Mouse (Mus musculus): ENCODE results near the gene Cobl. TPM values are rescaled to one million over a fixed set of nuclear protein-coding genes. Genes with fewer than 3 reads are reported as not detected.

Cobl gene
- polyA plus RNA-seq, 1 experiment, result 1.2 TPM

DNA sequence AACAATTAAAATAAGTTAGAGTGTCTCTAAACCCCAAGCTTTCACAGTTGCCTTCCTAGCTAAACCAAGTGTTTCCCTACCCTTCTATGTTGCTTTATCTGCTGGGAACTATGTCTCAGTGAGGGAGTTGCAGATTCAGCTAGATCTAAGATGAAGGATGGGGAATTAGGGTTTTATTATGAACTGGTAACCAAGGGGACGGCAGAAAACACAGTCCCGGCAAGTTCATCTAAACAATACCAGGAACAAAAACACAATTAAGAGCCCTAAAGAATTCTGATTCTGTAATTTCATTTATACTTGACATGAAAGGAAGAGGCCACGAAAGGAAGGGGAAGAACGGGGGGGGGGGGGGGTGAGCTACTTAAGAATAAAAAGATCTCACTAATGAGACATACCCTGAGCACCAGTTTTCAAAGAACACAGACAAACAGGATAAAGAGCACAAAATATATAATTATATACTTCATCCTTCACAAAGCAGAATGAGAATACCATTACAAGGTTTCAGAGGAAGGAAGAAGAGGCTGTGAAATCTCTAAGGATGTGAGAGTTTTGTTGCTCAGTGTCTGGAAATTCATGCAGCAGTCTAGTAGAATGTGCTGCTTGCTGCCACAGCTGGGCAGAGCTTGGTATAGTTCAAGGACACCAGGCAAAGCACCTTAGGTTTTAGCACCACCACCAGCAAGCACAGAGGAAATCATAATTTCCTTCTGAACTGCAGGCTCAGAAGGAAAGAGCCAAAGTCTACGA, 97.2 kb downstream of the Cobl start:
- Histone ChIP-seq H3K4me1 (ENCODE audit: control insufficient read depth, insufficient read depth, low read length) (no peaks in the 10 kb centered on the region), H3K27me3 (ENCODE audit: control insufficient read depth, insufficient read depth, low read length) (no peaks in the 10 kb centered on the region), H3K27ac (ENCODE audit: control insufficient read depth, insufficient read depth, low read depth, low read length) (no peak overlapping the region), H3K4me3 (ENCODE audit: control insufficient read depth, low read depth, low read length) (no peak overlapping the region), H3K36me3 (ENCODE audit: control insufficient read depth, insufficient read depth, low read length) (no peaks in the 10 kb centered on the region)
- TF ChIP-seq CTCF (IDR thresholded peaks at IDR 0.05; ENCODE audit: control insufficient read depth, insufficient read depth, insufficient replicate concordance, low read depth, low read length) (no peak), POLR2A (IDR thresholded peaks at IDR 0.05; ENCODE audit: control insufficient read depth, low read depth, low read length) (no peak)

GRCm38 (mm10) chr11:12359336-12360000, 105.3 kb downstream of the Cobl start:
- Histone ChIP-seq H3K36me3 (ENCODE audit: control insufficient read depth, insufficient read depth, low read length) (no peaks in the 10 kb centered on the region), H3K4me1 (ENCODE audit: control insufficient read depth, insufficient read depth, low read length) (no peaks in the 10 kb centered on the region), H3K27ac (ENCODE audit: control insufficient read depth, insufficient read depth, low read depth, low read length) (no peak overlapping the region), H3K4me3 (ENCODE audit: control insufficient read depth, low read depth, low read length) (no peak overlapping the region), H3K27me3 (ENCODE audit: control insufficient read depth, insufficient read depth, low read length) (no peaks in the 10 kb centered on the region)
- no peak for TF ChIP-seq POLR2A (IDR thresholded peaks at IDR 0.05; ENCODE audit: control insufficient read depth, low read depth, low read length)
- TF ChIP-seq CTCF (IDR thresholded peaks at IDR 0.05; ENCODE audit: control insufficient read depth, insufficient read depth, insufficient replicate concordance, low read depth, low read length), result peak; percentile 38; the same call in 1 of the 2 replicates

DNA sequence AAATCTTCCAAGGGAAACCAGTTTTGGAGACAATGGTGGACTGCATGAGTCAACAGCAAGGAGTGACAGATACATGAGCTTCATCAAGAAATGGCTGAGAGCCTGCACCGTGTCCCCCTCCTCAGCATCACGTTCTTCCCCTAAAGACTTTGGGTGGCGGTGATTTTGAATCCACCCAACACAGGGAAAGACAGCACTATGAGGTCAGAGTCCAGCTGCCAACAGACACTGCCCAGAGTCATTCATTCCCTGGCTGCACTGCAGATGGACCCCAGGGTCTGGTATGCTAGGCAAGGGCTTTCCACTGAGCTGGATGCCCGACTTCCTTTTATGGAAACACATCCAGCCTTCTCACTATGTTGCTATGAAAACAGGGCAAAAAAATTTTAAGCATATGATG, 106.2 kb downstream of the Cobl start:
- no peak overlapping the region for H3K27ac ChIP-seq (ENCODE audit: control insufficient read depth, insufficient read depth, low read depth, low read length)

DNA sequence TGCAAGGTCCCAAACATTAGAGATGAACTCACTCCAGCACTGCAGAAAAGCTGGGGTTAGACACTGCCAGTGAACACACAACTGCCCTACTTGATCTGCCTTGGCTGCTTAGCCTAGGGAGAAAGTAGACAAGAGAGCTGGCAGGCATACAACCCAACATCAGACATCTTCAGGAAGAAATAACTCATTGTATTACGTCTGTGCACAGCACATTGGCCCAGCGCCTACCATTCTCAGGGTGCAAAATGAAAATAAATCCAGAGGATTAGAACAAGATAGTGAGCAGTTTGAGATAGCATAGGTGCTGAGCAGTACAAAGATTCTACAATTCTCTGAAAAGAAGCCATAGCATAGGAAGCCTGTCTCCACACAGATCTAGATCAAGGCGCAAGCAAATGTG, 109.1 kb downstream of the Cobl start:
- TF ChIP-seq CTCF (IDR thresholded peaks at IDR 0.05; ENCODE audit: control insufficient read depth, insufficient read depth, insufficient replicate concordance, low read depth, low read length) (no peak), POLR2A (IDR thresholded peaks at IDR 0.05; ENCODE audit: control insufficient read depth, low read depth, low read length) (no peak)
- no peaks in the 10 kb centered on the region for H3K27me3 ChIP-seq (ENCODE audit: control insufficient read depth, insufficient read depth, low read length)
- no peaks in the 10 kb centered on the region for H3K4me1 ChIP-seq (ENCODE audit: control insufficient read depth, insufficient read depth, low read length)
- H3K36me3 ChIP-seq (ENCODE audit: control insufficient read depth, insufficient read depth, low read length), result no peaks in the 10 kb centered on the region
- H3K4me3 ChIP-seq (ENCODE audit: control insufficient read depth, low read depth, low read length), result no peak overlapping the region
- H3K27ac ChIP-seq (ENCODE audit: control insufficient read depth, insufficient read depth, low read depth, low read length), result no peak overlapping the region

More for the DNA sequence above, 106.2 kb downstream of the Cobl start:
- Histone ChIP-seq H3K4me3 (ENCODE audit: control insufficient read depth, low read depth, low read length) (no peak overlapping the region), H3K4me1 (ENCODE audit: control insufficient read depth, insufficient read depth, low read length) (no peaks in the 10 kb centered on the region), H3K36me3 (ENCODE audit: control insufficient read depth, insufficient read depth, low read length) (no peaks in the 10 kb centered on the region), H3K27me3 (ENCODE audit: control insufficient read depth, insufficient read depth, low read length) (no peaks in the 10 kb centered on the region)
- no peak for TF ChIP-seq CTCF (IDR thresholded peaks at IDR 0.05; ENCODE audit: control insufficient read depth, insufficient read depth, insufficient replicate concordance, low read depth, low read length)
- TF ChIP-seq POLR2A (IDR thresholded peaks at IDR 0.05; ENCODE audit: control insufficient read depth, low read depth, low read length), result no peak

- H3K27ac ChIP-seq (ENCODE audit: control insufficient read depth, insufficient read depth, low read depth, low read length), result no peak overlapping the region
- H3K4me3 ChIP-seq (ENCODE audit: control insufficient read depth, low read depth, low read length), result no peak overlapping the region
- TF ChIP-seq CTCF (IDR thresholded peaks at IDR 0.05; ENCODE audit: control insufficient read depth, insufficient read depth, insufficient replicate concordance, low read depth, low read length) (no peak), POLR2A (IDR thresholded peaks at IDR 0.05; ENCODE audit: control insufficient read depth, low read depth, low read length) (no peak)
- no peaks in the 10 kb centered on the region for H3K36me3 ChIP-seq (ENCODE audit: control insufficient read depth, insufficient read depth, low read length)
- no peaks in the 10 kb centered on the region for H3K4me1 ChIP-seq (ENCODE audit: control insufficient read depth, insufficient read depth, low read length)
- H3K27me3 ChIP-seq (ENCODE audit: control insufficient read depth, insufficient read depth, low read length), result no peaks in the 10 kb centered on the region
Observed at GRCm38 (mm10) chr11:12350986-12351546, 113.7 kb downstream of the Cobl start.

- H3K4me1 ChIP-seq (ENCODE audit: control insufficient read depth, insufficient read depth, low read length), result no peaks in the 10 kb centered on the region
- H3K4me3 ChIP-seq (ENCODE audit: control insufficient read depth, low read depth, low read length), result no peak overlapping the region
- no peak overlapping the region for H3K27ac ChIP-seq (ENCODE audit: control insufficient read depth, insufficient read depth, low read depth, low read length)
- TF ChIP-seq POLR2A (IDR thresholded peaks at IDR 0.05; ENCODE audit: control insufficient read depth, low read depth, low read length) (no peak), CTCF (IDR thresholded peaks at IDR 0.05; ENCODE audit: control insufficient read depth, insufficient read depth, insufficient replicate concordance, low read depth, low read length) (no peak)
- H3K27me3 ChIP-seq (ENCODE audit: control insufficient read depth, insufficient read depth, low read length), result no peaks in the 10 kb centered on the region
- H3K36me3 ChIP-seq (ENCODE audit: control insufficient read depth, insufficient read depth, low read length), result no peaks in the 10 kb centered on the region
Observed at GRCm38 (mm10) chr11:12350086-12350485, 114.7 kb downstream of the Cobl start.

DNA sequence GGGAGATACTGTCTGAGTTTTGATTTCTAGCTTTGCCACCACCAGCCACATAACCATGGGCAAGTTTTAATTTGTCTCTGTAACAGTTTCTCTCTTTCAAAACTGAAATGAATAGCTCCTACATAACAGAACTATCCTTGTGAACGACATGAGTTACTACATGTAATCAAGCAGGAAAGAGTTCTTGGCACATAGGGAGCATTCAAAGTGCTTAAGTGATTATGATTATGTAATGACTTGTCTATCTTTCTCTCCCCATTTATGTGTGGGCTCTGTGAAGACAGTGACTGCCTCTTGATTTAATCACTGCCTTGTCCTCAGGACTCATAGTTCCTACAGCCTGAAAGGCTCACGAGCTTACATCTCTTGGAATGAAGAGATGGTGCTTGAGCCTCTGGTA, 118.3 kb downstream of the Cobl start:
- no peaks in the 10 kb centered on the region for H3K4me1 ChIP-seq (ENCODE audit: control insufficient read depth, insufficient read depth, low read length)
- TF ChIP-seq CTCF (IDR thresholded peaks at IDR 0.05; ENCODE audit: control insufficient read depth, insufficient read depth, insufficient replicate concordance, low read depth, low read length), result no peak
- no peak overlapping the region for H3K27ac ChIP-seq (ENCODE audit: control insufficient read depth, insufficient read depth, low read depth, low read length)
- no peak overlapping the region for H3K4me3 ChIP-seq (ENCODE audit: control insufficient read depth, low read depth, low read length)
- no peaks in the 10 kb centered on the region for H3K27me3 ChIP-seq (ENCODE audit: control insufficient read depth, insufficient read depth, low read length)
- H3K36me3 ChIP-seq (ENCODE audit: control insufficient read depth, insufficient read depth, low read length), result no peaks in the 10 kb centered on the region

All from testis, adult 2 months (tissue).